10 mouse cellular contexts compared by ENCODE assay signal in the genomic region with DNA sequence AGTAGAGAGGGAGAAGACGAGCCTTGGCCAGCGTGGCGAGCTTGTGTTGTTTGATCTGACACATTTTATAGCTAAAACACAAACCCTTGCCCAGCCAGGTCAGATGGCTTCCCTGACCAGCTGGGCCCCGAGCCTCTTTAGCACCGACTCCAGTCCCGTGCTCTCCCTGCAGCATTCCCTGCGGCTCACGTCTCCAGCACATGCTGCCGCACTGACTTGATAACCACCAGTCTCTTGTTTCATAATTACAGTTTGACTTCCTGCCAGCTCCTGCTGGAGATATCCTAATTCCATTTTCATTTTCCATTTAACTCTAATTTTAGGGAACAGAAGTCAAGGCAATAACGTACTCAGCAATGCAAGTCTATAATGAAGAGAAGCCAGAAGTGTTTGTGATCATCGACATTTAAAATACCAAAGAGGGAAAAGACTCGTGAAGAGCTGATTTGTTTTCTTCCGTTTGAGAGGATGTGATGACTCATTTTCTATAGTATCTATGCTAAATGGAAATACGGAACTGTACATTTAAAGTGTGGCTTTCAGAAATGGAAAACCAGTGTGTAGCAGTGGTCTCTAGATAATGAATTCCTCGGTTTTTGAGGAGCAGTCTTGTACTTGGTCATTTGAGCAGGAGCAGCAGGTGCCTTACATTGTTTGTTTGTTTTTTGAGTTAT. TPM values are rescaled to one million over a fixed set of nuclear protein-coding genes. Genes with fewer than 3 reads are reported as not detected.
A peak's percentile ranks its signal among the peaks of the same experiment; 100 is the strongest.
DNase-seq lines count a peak whose midpoint lies in the region; ATAC-seq and TF ChIP-seq lines count a peak whose summit lies in the region.
"Had no signal": no experiment of that assay in that cellular context is flagged by ENCODE, and none has a peak within 500 bp of the region (broad histone marks: within the 10 kb centered on the region; RNA-seq: fewer than 3 reads in every experiment).

No protein-coding gene starts in this region.

- TF ChIP-seq CTCF in heart, postnatal 0 days (IDR thresholded peaks at IDR 0.05; ENCODE audit: low read depth) = no peak

- H3K4me3 ChIP-seq in heart, embryonic 11.5 days (ENCODE audit: low read depth, low read length) = no peak overlapping the region
- H3K4me3 ChIP-seq in heart, postnatal 0 days (ENCODE audit: low read depth, low read length) = no peak overlapping the region
- H3K4me3 ChIP-seq in hindbrain, embryonic 10.5 days = no peak overlapping the region
- H3K4me3 ChIP-seq in intestine, embryonic 15.5 days (replicated peaks) = no peak overlapping the region
- H3K4me3 ChIP-seq: lung, embryonic 15.5 days had no signal

- DNase-seq in heart, adult 11 months = peak; percentile 95
- DNase-seq in MN1 (ENCODE audit: low spot score) = peak; percentile 78
- DNase-seq in heart, postnatal 0 days (ENCODE audit: low spot score) = peak; percentile 57
- peak; percentile 62 to 80 for DNase-seq in left cerebral cortex, postnatal 14 days (ENCODE audit: low spot score in 2 of 2)
- DNase-seq in hindbrain, embryonic 10.5 days (ENCODE audit: low spot score) = no peak
- no peak for DNase-seq in gastrocnemius, postnatal 10 days

- 77% methylated on average over 15 of the region's 15 CpGs for WGBS in heart, embryonic 11.5 days (ENCODE audit: insufficient replicate concordance)
- 31% methylated on average over 15 of the region's 15 CpGs for WGBS in heart, postnatal 0 days
- 93% methylated on average over 15 of the region's 15 CpGs for WGBS in hindbrain, embryonic 10.5 days
- whole genome bisulfite sequencing in intestine, embryonic 15.5 days = 82% methylated on average over 15 of the region's 15 CpGs

- intact Hi-C loops in left cerebral cortex, postnatal 14 days (cut with DNase I) = no loop called here

- ATAC-seq in heart, embryonic 11.5 days (replicated peaks; ENCODE audit: insufficient number of reproducible peaks, low FRiP score, low TSS enrichment) = no peak
- ATAC-seq in heart, postnatal 0 days (ENCODE audit: insufficient read depth, low read depth) = peak; percentile 68
- no peak for ATAC-seq in intestine, embryonic 15.5 days

- H3K9ac ChIP-seq in heart, embryonic 11.5 days (ENCODE audit: low read depth, low read length) = no peak overlapping the region
- no peak overlapping the region for H3K9ac ChIP-seq in heart, postnatal 0 days (replicated peaks; ENCODE audit: low read depth, low read length)
- H3K9ac ChIP-seq in intestine, embryonic 15.5 days = no peak overlapping the region
- H3K9ac ChIP-seq: lung, embryonic 15.5 days had no signal

- no peak overlapping the region for H3K4me2 ChIP-seq in heart, embryonic 11.5 days
- no peak overlapping the region for H3K4me2 ChIP-seq in heart, postnatal 0 days (ENCODE audit: low read depth, low read length)
- no peak overlapping the region for H3K4me2 ChIP-seq in intestine, embryonic 15.5 days (replicated peaks)
- H3K4me2 ChIP-seq: lung, embryonic 15.5 days had no signal

- TF ChIP-seq EP300 in heart, postnatal 0 days (IDR thresholded peaks at IDR 0.05; ENCODE audit: low read depth) = no peak

- H3K27ac ChIP-seq in heart, embryonic 11.5 days (ENCODE audit: low read depth, low read length) = no peak overlapping the region; the same call in 1 of the 2 replicates
- peak overlapping the region; percentile 54 for H3K27ac ChIP-seq in heart, postnatal 0 days (ENCODE audit: low read depth)
- no peak overlapping the region for H3K27ac ChIP-seq in hindbrain, embryonic 10.5 days
- H3K27ac ChIP-seq in intestine, embryonic 15.5 days = no peak overlapping the region
- H3K27ac ChIP-seq: lung, embryonic 15.5 days had no signal

- H3K4me1 ChIP-seq in heart, embryonic 11.5 days (ENCODE audit: control insufficient read depth, insufficient read depth, low read length) = no peaks in the 10 kb centered on the region
- no peaks in the 10 kb centered on the region for H3K4me1 ChIP-seq in heart, postnatal 0 days (ENCODE audit: control insufficient read depth, insufficient read depth)
- H3K4me1 ChIP-seq in hindbrain, embryonic 10.5 days (replicated peaks) = no peaks in the 10 kb centered on the region
- H3K4me1 ChIP-seq in intestine, embryonic 15.5 days (replicated peaks) = no peaks in the 10 kb centered on the region
- H3K4me1 ChIP-seq: lung, embryonic 15.5 days had no signal

- no peaks in the 10 kb centered on the region for H3K27me3 ChIP-seq in heart, embryonic 11.5 days (ENCODE audit: control insufficient read depth, insufficient read depth, low read length)
- no peaks in the 10 kb centered on the region for H3K27me3 ChIP-seq in heart, postnatal 0 days (ENCODE audit: control insufficient read depth, insufficient read depth, low read length)
- H3K27me3 ChIP-seq in hindbrain, embryonic 10.5 days (ENCODE audit: insufficient read depth, poor library complexity, severe bottlenecking) = no peaks in the 10 kb centered on the region
- H3K27me3 ChIP-seq in intestine, embryonic 15.5 days (replicated peaks) = no peaks in the 10 kb centered on the region
- H3K27me3 ChIP-seq: CH12.LX; lung, embryonic 15.5 days had no signal

- peaks cover 15% of the 10 kb centered on the region for H3K36me3 ChIP-seq in heart, embryonic 11.5 days (ENCODE audit: control insufficient read depth, insufficient read depth, low read length)
- H3K36me3 ChIP-seq in heart, postnatal 0 days (replicated peaks; ENCODE audit: control insufficient read depth, insufficient read depth, low read length) = peaks cover 24% of the 10 kb centered on the region
- H3K36me3 ChIP-seq in hindbrain, embryonic 10.5 days = peaks cover 64% of the 10 kb centered on the region
- H3K36me3 ChIP-seq in intestine, embryonic 15.5 days = peaks cover 6% of the 10 kb centered on the region

- H3K9me3 ChIP-seq in heart, embryonic 11.5 days (replicated peaks; ENCODE audit: control insufficient read depth, low read length) = no peaks in the 10 kb centered on the region
- H3K9me3 ChIP-seq in heart, postnatal 0 days (replicated peaks; ENCODE audit: control insufficient read depth, low read length) = 0 out of 2 replicates have a peak, but pooled peaks cover 2% of the 10 kb centered on the region
- no peaks in the 10 kb centered on the region for H3K9me3 ChIP-seq in hindbrain, embryonic 10.5 days
- no peaks in the 10 kb centered on the region for H3K9me3 ChIP-seq in intestine, embryonic 15.5 days
- H3K9me3 ChIP-seq: lung, embryonic 15.5 days had no signal

RNA-seq across cellular contexts. Expression of gene Zbtb8os, which starts 11.1 kb away (rescaled TPM):
- polyA plus RNA-seq in heart, embryonic 11.5 days (2014; fragmentation: Nextera tagmentation; extraction: Ambion mirVana) = 54.4 and 56.5 TPM in 2 replicates
- 13.5 and 20.8 TPM in 2 replicates for total RNA-seq in heart, postnatal 0 days (2014; rRNA removed; ENCODE audit: low replicate concordance)
- 32.2 and 33.7 TPM in 2 replicates for polyA plus RNA-seq in heart, postnatal 0 days (2015; fragmentation: Nextera tagmentation; extraction: Ambion mirVana)
- 10 to 100 TPM; 22.4 to 23.5 TPM for total RNA-seq in left cerebral cortex, postnatal 14 days (2021)
- polyA plus RNA-seq in hindbrain, embryonic 10.5 days (2016; fragmentation: Nextera tagmentation; extraction: Ambion mirVana) = 45.4 and 54.7 TPM in 2 replicates
- polyA plus RNA-seq in intestine, embryonic 15.5 days (2015; fragmentation: Nextera tagmentation; extraction: Ambion mirVana) = 58.0 and 62.6 TPM in 2 replicates
- 10 to 100 TPM; 24.2 to 25.4 TPM for total RNA-seq in gastrocnemius, postnatal 10 days (2021)

RNA-seq across cellular contexts. Expression of gene Rbbp4, which starts 11.4 kb away (rescaled TPM):
- 319 and 337 TPM in 2 replicates for polyA plus RNA-seq in heart, embryonic 11.5 days (2014; fragmentation: Nextera tagmentation; extraction: Ambion mirVana)
- total RNA-seq in heart, postnatal 0 days (2014; rRNA removed; ENCODE audit: low replicate concordance) = 97.3 and 101 TPM in 2 replicates
- polyA plus RNA-seq in heart, postnatal 0 days (2015; fragmentation: Nextera tagmentation; extraction: Ambion mirVana) = 221 and 222 TPM in 2 replicates
- total RNA-seq in left cerebral cortex, postnatal 14 days (2021) = 100 to 1,000 TPM; 124 to 129 TPM
- polyA plus RNA-seq in hindbrain, embryonic 10.5 days (2016; fragmentation: Nextera tagmentation; extraction: Ambion mirVana) = 470 and 520 TPM in 2 replicates
- polyA plus RNA-seq in intestine, embryonic 15.5 days (2015; fragmentation: Nextera tagmentation; extraction: Ambion mirVana) = 310 and 386 TPM in 2 replicates
- total RNA-seq in gastrocnemius, postnatal 10 days (2021) = 10 to 100 TPM; 96.7 to 98.5 TPM

RNA-seq across cellular contexts. Expression of gene Zbtb8a, which starts 31.3 kb away (rescaled TPM):
- 7.7 and 7.9 TPM in 2 replicates for polyA plus RNA-seq in heart, embryonic 11.5 days (2014; fragmentation: Nextera tagmentation; extraction: Ambion mirVana)
- total RNA-seq in heart, postnatal 0 days (2014; rRNA removed; ENCODE audit: low replicate concordance) = 14.0 and 15.4 TPM in 2 replicates
- polyA plus RNA-seq in heart, postnatal 0 days (2015; fragmentation: Nextera tagmentation; extraction: Ambion mirVana) = 7.0 TPM in 2 replicates
- total RNA-seq in left cerebral cortex, postnatal 14 days (2021) = 1 to 10 TPM; 7.4 to 8.0 TPM
- 7.7 and 11.8 TPM in 2 replicates for polyA plus RNA-seq in hindbrain, embryonic 10.5 days (2016; fragmentation: Nextera tagmentation; extraction: Ambion mirVana)
- 15.1 and 15.4 TPM in 2 replicates for polyA plus RNA-seq in intestine, embryonic 15.5 days (2015; fragmentation: Nextera tagmentation; extraction: Ambion mirVana)
- total RNA-seq in gastrocnemius, postnatal 10 days (2021) = 1 to 10 TPM; 2.9 to 4.7 TPM

RNA-seq across cellular contexts. Expression of gene Sync, which starts 59.2 kb away (rescaled TPM):
- polyA plus RNA-seq in heart, embryonic 11.5 days (2014; fragmentation: Nextera tagmentation; extraction: Ambion mirVana) = 0.56 and 1.2 TPM in 2 replicates
- total RNA-seq in heart, postnatal 0 days (2014; rRNA removed; ENCODE audit: low replicate concordance) = 1.4 and 1.9 TPM in 2 replicates
- polyA plus RNA-seq in heart, postnatal 0 days (2015; fragmentation: Nextera tagmentation; extraction: Ambion mirVana) = 3.4 and 3.8 TPM in 2 replicates
- 1 to 10 TPM; 1.2 to 2.2 TPM for total RNA-seq in left cerebral cortex, postnatal 14 days (2021)
- polyA plus RNA-seq in hindbrain, embryonic 10.5 days (2016; fragmentation: Nextera tagmentation; extraction: Ambion mirVana) = 0.37 and 0.63 TPM in 2 replicates
- polyA plus RNA-seq in intestine, embryonic 15.5 days (2015; fragmentation: Nextera tagmentation; extraction: Ambion mirVana) = 1.2 TPM in 2 replicates
- total RNA-seq in gastrocnemius, postnatal 10 days (2021) = 10 to 100 TPM; 63.6 to 64.4 TPM
- total RNA-seq: CH12.LX had no signal

Comparison
In these comparisons a context has a peak if more than half of its experiments do, and no peak if none do; other contexts are left out.
1. DNase-seq: peak in heart, adult 11 months (single experiment), MN1 (single experiment), heart, postnatal 0 days (single experiment) and left cerebral cortex, postnatal 14 days (2 of 2); none in hindbrain, embryonic 10.5 days (single experiment) and gastrocnemius, postnatal 10 days (single experiment).